Mouse (Mus musculus): ENCODE results near the gene Gsk3a. TPM values are rescaled to one million over a fixed set of nuclear protein-coding genes. Genes with fewer than 3 reads are reported as not detected.
A peak's percentile ranks its signal among the peaks of the same experiment; 100 is the strongest.

Gene Gsk3a
- total and polyA plus RNA-seq, 2 experiments from 2014 or later = 21.0 to 150 TPM

GRCm38 (mm10) chr7:25205355-25206093, 32.1 kb downstream of the Gsk3a start:
- no peak overlapping the region for H3K27ac ChIP-seq (ENCODE audit: low read depth, low read length)
- H3K4me3 ChIP-seq (ENCODE audit: low read depth, low read length) = no peak overlapping the region
- no peak overlapping the region for H3K4me2 ChIP-seq (ENCODE audit: low read depth)
- no peaks in the 10 kb centered on the region for H3K27me3 ChIP-seq (ENCODE audit: insufficient read depth, low read length)
- no peaks in the 10 kb centered on the region for H3K4me1 ChIP-seq (ENCODE audit: insufficient read depth)
- TF ChIP-seq CTCF (IDR thresholded peaks at IDR 0.05; ENCODE audit: low read depth) = no peak
- H3K9ac ChIP-seq = no peak overlapping the region
- H3K36me3 ChIP-seq (ENCODE audit: insufficient read depth) = peaks cover 61% of the 10 kb centered on the region
- DNase-seq = no peak
- no peaks in the 10 kb centered on the region for H3K9me3 ChIP-seq (ENCODE audit: low read length)
- WGBS = 88% methylated on average over 16 of the region's 16 CpGs
- no peak for ATAC-seq

- DNase-seq = no peak
- Histone ChIP-seq H3K9ac (no peak overlapping the region), H3K9me3 (ENCODE audit: low read length) (no peaks in the 10 kb centered on the region), H3K27me3 (ENCODE audit: insufficient read depth, low read length) (no peaks in the 10 kb centered on the region), H3K4me3 (ENCODE audit: low read depth, low read length) (no peak overlapping the region), H3K36me3 (ENCODE audit: insufficient read depth) (peaks cover 44% of the 10 kb centered on the region), H3K27ac (ENCODE audit: low read depth, low read length) (no peak overlapping the region), H3K4me1 (ENCODE audit: insufficient read depth) (no peaks in the 10 kb centered on the region), H3K4me2 (ENCODE audit: low read depth) (no peak overlapping the region)
- 92% methylated on average over 20 of the region's 20 CpGs for WGBS
- no peak for TF ChIP-seq CTCF (IDR thresholded peaks at IDR 0.05; ENCODE audit: low read depth)
- no peak for ATAC-seq
Observed at GRCm38 (mm10) chr7:25203624-25204023, 34.0 kb downstream of the Gsk3a start.

- DNase-seq = no peak
- no peak for ATAC-seq
- Histone ChIP-seq H3K36me3 (ENCODE audit: insufficient read depth) (peaks cover 7% of the 10 kb centered on the region), H3K4me3 (ENCODE audit: low read depth, low read length) (no peak overlapping the region), H3K9ac (no peak overlapping the region), H3K4me2 (ENCODE audit: low read depth) (no peak overlapping the region), H3K27ac (ENCODE audit: low read depth, low read length) (no peak overlapping the region), H3K9me3 (ENCODE audit: low read length) (no peaks in the 10 kb centered on the region), H3K4me1 (ENCODE audit: insufficient read depth) (no peaks in the 10 kb centered on the region), H3K27me3 (ENCODE audit: insufficient read depth, low read length) (no peaks in the 10 kb centered on the region)
- WGBS = 56% methylated on average over 10 of the region's 10 CpGs
- no peak for TF ChIP-seq CTCF (IDR thresholded peaks at IDR 0.05; ENCODE audit: low read depth)
Observed at GRCm38 (mm10) chr7:25197384-25198018, 40.1 kb downstream of the Gsk3a start.

GRCm38 (mm10) chr7:25196107-25196506, 41.5 kb downstream of the Gsk3a start:
- H3K9ac ChIP-seq = no peak overlapping the region
- 88% methylated on average over 9 of the region's 9 CpGs for WGBS
- H3K9me3 ChIP-seq (ENCODE audit: low read length) = no peaks in the 10 kb centered on the region
- ATAC-seq (no peak), DNase-seq (no peak)
- H3K27ac ChIP-seq (ENCODE audit: low read depth, low read length) = no peak overlapping the region
- no peak for TF ChIP-seq CTCF (IDR thresholded peaks at IDR 0.05; ENCODE audit: low read depth)
- H3K4me3 ChIP-seq (ENCODE audit: low read depth, low read length) = no peak overlapping the region
- no peaks in the 10 kb centered on the region for H3K27me3 ChIP-seq (ENCODE audit: insufficient read depth, low read length)
- no peaks in the 10 kb centered on the region for H3K36me3 ChIP-seq (ENCODE audit: insufficient read depth)
- H3K4me1 ChIP-seq (ENCODE audit: insufficient read depth) = no peaks in the 10 kb centered on the region
- no peak overlapping the region for H3K4me2 ChIP-seq (ENCODE audit: low read depth)

GRCm38 (mm10) chr7:25195148-25195547, 42.5 kb downstream of the Gsk3a start:
- Histone ChIP-seq H3K9me3 (ENCODE audit: low read length) (no peaks in the 10 kb centered on the region), H3K27ac (ENCODE audit: low read depth, low read length) (no peak overlapping the region), H3K4me2 (ENCODE audit: low read depth) (no peak overlapping the region), H3K4me1 (ENCODE audit: insufficient read depth) (no peaks in the 10 kb centered on the region), H3K4me3 (ENCODE audit: low read depth, low read length) (no peak overlapping the region), H3K36me3 (ENCODE audit: insufficient read depth) (no peaks in the 10 kb centered on the region), H3K27me3 (ENCODE audit: insufficient read depth, low read length) (no peaks in the 10 kb centered on the region), H3K9ac (no peak overlapping the region)
- DNase-seq (no peak), ATAC-seq (no peak)
- 65% methylated on average over 3 of the region's 3 CpGs for WGBS
- TF ChIP-seq CTCF (IDR thresholded peaks at IDR 0.05; ENCODE audit: low read depth) = no peak

- DNase-seq (no peak), ATAC-seq (peak; percentile 25; the same call in 1 of the 2 replicates)
- Histone ChIP-seq H3K4me3 (ENCODE audit: low read depth, low read length) (no peak overlapping the region), H3K4me1 (ENCODE audit: insufficient read depth) (no peaks in the 10 kb centered on the region), H3K27me3 (ENCODE audit: insufficient read depth, low read length) (no peaks in the 10 kb centered on the region), H3K4me2 (ENCODE audit: low read depth) (no peak overlapping the region), H3K9me3 (ENCODE audit: low read length) (no peaks in the 10 kb centered on the region), H3K36me3 (ENCODE audit: insufficient read depth) (no peaks in the 10 kb centered on the region), H3K27ac (ENCODE audit: low read depth, low read length) (no peak overlapping the region), H3K9ac (no peak overlapping the region)
- WGBS = 70% methylated on average over 8 of the region's 8 CpGs
- no peak for TF ChIP-seq CTCF (IDR thresholded peaks at IDR 0.05; ENCODE audit: low read depth)
Observed at GRCm38 (mm10) chr7:25192110-25192509, 45.5 kb downstream of the Gsk3a start.

GRCm38 (mm10) chr7:25190806-25191205, 46.8 kb downstream of the Gsk3a start:
- ATAC-seq = no peak

More at GRCm38 (mm10) chr7:25190806-25191205, 46.8 kb downstream of the Gsk3a start:
- Histone ChIP-seq H3K9me3 (ENCODE audit: low read length) (no peaks in the 10 kb centered on the region), H3K27ac (ENCODE audit: low read depth, low read length) (no peak overlapping the region), H3K4me1 (ENCODE audit: insufficient read depth) (no peaks in the 10 kb centered on the region), H3K36me3 (ENCODE audit: insufficient read depth) (no peaks in the 10 kb centered on the region), H3K4me2 (ENCODE audit: low read depth) (no peak overlapping the region), H3K27me3 (ENCODE audit: insufficient read depth, low read length) (no peaks in the 10 kb centered on the region), H3K4me3 (ENCODE audit: low read depth, low read length) (no peak overlapping the region), H3K9ac (no peak overlapping the region)
- 90% methylated on average over 11 of the region's 11 CpGs for WGBS
- TF ChIP-seq CTCF (IDR thresholded peaks at IDR 0.05; ENCODE audit: low read depth) = no peak
- DNase-seq = no peak
